Mouse (Mus musculus) CH12.LX (cell line): ENCODE measurements at regions not wholly inside any gene's neighbourhood (a gene's known extent, or its start where the extent isn't known, plus 50 kb on each side); places are given as distances from the start of the nearest gene placed in this dataset.

Experiments used
- DNase-seq: peaks from one replicate; pipeline ENCODE4 v3.0.0-alpha.2; 2013; ENCODE audit errors: extremely low read depth
- H3K27ac ChIP-seq: 2 replicates; pipeline ENCODE4 v1.5.1; 2012; ENCODE audit warnings: low read depth, mild to moderate bottlenecking, control low read depth, moderate library complexity; ENCODE audit not compliant: insufficient read depth
- H3K27me3 ChIP-seq: replicated peaks from 2 replicates; pipeline ENCODE3; 2012; ENCODE audit warnings: inconsistent platforms
- H3K36me3 ChIP-seq, 2 experiments: replicated peaks in 1 of 2; 2 replicates each; pipeline versions ENCODE3 to v1.6.1; 2012; ENCODE audit warnings: inconsistent platforms in 1 of 2, low read length in 1 of 2, mild to moderate bottlenecking in 1 of 2, mixed read lengths in 1 of 2, moderate library complexity in 1 of 2; ENCODE audit not compliant: control insufficient read depth in 1 of 2, insufficient read depth in 1 of 2
- H3K4me1 ChIP-seq, 2 experiments: 2 replicates each; pipeline ENCODE4 v1.6.1; 2012; ENCODE audit warnings: inconsistent platforms in 1 of 2, moderate library complexity in 1 of 2; ENCODE audit not compliant: insufficient read depth in 2 of 2, control insufficient read depth in 1 of 2
- H3K4me2 ChIP-seq: 2 replicates; pipeline ENCODE4 v1.6.1; 2012; ENCODE audit warnings: low read depth, mild to moderate bottlenecking, control low read depth; ENCODE audit not compliant: poor library complexity, insufficient read depth, severe bottlenecking
- H3K4me3 ChIP-seq, 3 experiments: fragments of 150-350 bp in 1 of 3; sonication (generic) in 1 of 3; replicated peaks in 1 of 3; 2 replicates each; pipeline versions ENCODE3 to v1.5.1; 2011 to 2012; ENCODE audit warnings: low read depth in 2 of 3, low read length in 2 of 3, mild to moderate bottlenecking in 2 of 3, moderate library complexity in 2 of 3, control low read depth in 1 of 3, improper control_type of control experiment in 1 of 3, inconsistent platforms in 1 of 3, mixed read lengths in 1 of 3; ENCODE audit not compliant: poor library complexity in 1 of 3
- H3K79me2 ChIP-seq: replicated peaks from 2 replicates; pipeline ENCODE4 v1.6.1; 2012; ENCODE audit warnings: mild to moderate bottlenecking, moderate library complexity; ENCODE audit not compliant: control insufficient read depth, poor library complexity, insufficient read depth, severe bottlenecking; ENCODE audit errors: extremely low read depth
- H3K9ac ChIP-seq: 2 replicates; pipeline ENCODE4 v1.6.1; 2012; ENCODE audit warnings: low read depth, mild to moderate bottlenecking, control low read depth, moderate library complexity; ENCODE audit not compliant: insufficient read depth
- H3K9me3 ChIP-seq: replicated peaks from 2 replicates; pipeline ENCODE3; 2012; ENCODE audit warnings: low read length, inconsistent platforms, mixed read lengths
- BHLHE40 ChIP-seq: IDR thresholded peaks from 2 replicates; pipeline ENCODE4 v1.6.1; 2011; ENCODE audit warnings: mild to moderate bottlenecking, low read depth, low read length, improper control_type of control experiment
- CHD1 ChIP-seq: IDR thresholded peaks from 2 replicates; pipeline ENCODE4 v1.6.1; 2012; ENCODE audit warnings: low read depth, low read length, improper control_type of control experiment, inconsistent platforms
- JUN ChIP-seq: IDR thresholded peaks from 2 replicates; pipeline ENCODE4 v1.6.1; 2011; ENCODE audit warnings: low read depth, mild to moderate bottlenecking, low read length, improper control_type of control experiment, moderate library complexity; ENCODE audit not compliant: insufficient read depth
- KAT2A ChIP-seq: IDR thresholded peaks from 2 replicates; pipeline ENCODE4 v1.6.1; 2012; ENCODE audit warnings: low read length, improper control_type of control experiment, inconsistent platforms; ENCODE audit not compliant: insufficient replicate concordance
- MAZ ChIP-seq: IDR thresholded peaks from 2 replicates; pipeline ENCODE4 v1.6.1; 2012; ENCODE audit warnings: low read depth, mild to moderate bottlenecking, inconsistent platforms, low read length, improper control_type of control experiment, moderate library complexity
- MEF2A ChIP-seq: IDR thresholded peaks from 2 replicates; pipeline ENCODE4 v1.6.1; 2014; ENCODE audit warnings: low read depth, mild to moderate bottlenecking, inconsistent platforms, low read length, improper control_type of control experiment, borderline replicate concordance
- MYC ChIP-seq: IDR thresholded peaks from 2 replicates; pipeline ENCODE4 v1.6.1; 2011; ENCODE audit warnings: low read depth, mild to moderate bottlenecking, improper control_type of control experiment, low read length
- PAX5 ChIP-seq: IDR thresholded peaks from 2 replicates; pipeline ENCODE4 v1.6.1; 2012; ENCODE audit warnings: low read length, inconsistent platforms, mixed read lengths
- RAD21 ChIP-seq: IDR thresholded peaks from 2 replicates; pipeline ENCODE4 v1.6.1; 2011; ENCODE audit warnings: low read depth, mild to moderate bottlenecking, low read length, improper control_type of control experiment, moderate library complexity
- SMC3 ChIP-seq: IDR thresholded peaks from 2 replicates; pipeline ENCODE4 v1.6.1; 2011; ENCODE audit warnings: low read depth, low read length, improper control_type of control experiment
- USF1 ChIP-seq: IDR thresholded peaks from 2 replicates; pipeline ENCODE4 v1.6.1; 2014; ENCODE audit warnings: low read depth, mild to moderate bottlenecking, inconsistent platforms, low read length, improper control_type of control experiment
- USF2 ChIP-seq: conservative IDR thresholded peaks from 2 replicates; pipeline ENCODE4 v1.6.1; 2011; ENCODE audit warnings: low read depth, low read length, improper control_type of control experiment
- ZNF384 ChIP-seq: IDR thresholded peaks from 2 replicates; pipeline ENCODE4 v1.6.1; 2012; ENCODE audit warnings: low read depth, low read length, improper control_type of control experiment, inconsistent platforms
- dilution Hi-C: fragments of 300-500 bp; cut with MboI; formaldehyde crosslinking; loops from 2 replicates; pipeline ENCODE4 v1.14.3; 2020; ENCODE audit warnings: low sequenced_read_pairs; ENCODE audit not compliant: extremely low pct_unique_long_range_greater_than_20kb, extremely low pct_ligation_motif_present
- in situ Hi-C: fragments of 300-500 bp; cut with MboI; formaldehyde crosslinking; loops from 3 replicates; pipeline ENCODE4 v1.14.3; 2019; ENCODE audit warnings: low sequenced_read_pairs, low pct_ligation_motif_present, low pct_unique_long_range_greater_than_20kb, mixed read lengths

DNA sequence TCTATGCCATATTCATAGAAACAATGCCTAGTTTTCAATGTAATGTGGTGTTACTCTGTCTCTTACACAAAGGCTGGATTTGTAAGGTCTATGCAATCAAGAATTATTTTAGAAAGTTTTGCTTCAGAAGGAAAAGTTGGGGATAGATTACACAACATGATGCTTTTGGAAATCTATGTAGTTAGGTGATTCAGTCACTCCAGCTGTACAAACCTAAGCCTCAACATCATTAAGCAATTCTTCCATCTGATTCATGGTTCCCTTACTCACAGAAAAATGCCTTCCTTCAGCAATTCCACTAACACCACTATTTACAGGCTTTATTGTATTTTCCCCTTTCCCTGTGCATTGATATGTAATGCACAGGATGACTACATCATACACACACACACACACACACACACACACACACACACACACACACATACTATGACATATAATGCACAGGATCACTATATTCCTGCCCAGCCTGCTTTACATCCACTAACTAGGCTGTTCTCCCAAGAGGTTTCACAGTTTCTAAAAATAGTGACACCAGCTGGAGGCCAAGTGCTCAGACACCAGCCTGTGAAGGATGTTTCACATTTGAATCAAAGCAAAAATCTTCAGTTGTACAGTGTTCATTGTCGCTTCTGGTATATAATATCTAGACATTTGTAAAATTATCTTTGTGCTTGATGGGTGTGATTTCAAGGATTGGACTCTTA is 305.9 kb downstream of the Klf6 start:
- Histone ChIP-seq H3K79me2 (no peaks in the 10 kb centered on the region), H3K4me2 (no peak overlapping the region), H3K9ac (no peak overlapping the region), H3K4me1 (peaks cover 4 to 11% of the 10 kb centered on the region in 2 experiments; a peak in 3 of 4 replicates), H3K9me3 (no peaks in the 10 kb centered on the region), H3K27ac (no peak overlapping the region), H3K4me3 (no peak overlapping the region), H3K36me3 (no peaks in the 10 kb centered on the region), H3K27me3 (no peaks in the 10 kb centered on the region)
- DNase-seq: peak; percentile 8
- dilution Hi-C loops (no loop called here), in situ Hi-C loops (no loop called here)
- TF ChIP-seq SMC3: no peak
- TF ChIP-seq RAD21: no peak
- TF ChIP-seq MYC: no peak
- TF ChIP-seq PAX5: no peak
- TF ChIP-seq BHLHE40: no peak
- no peak for TF ChIP-seq USF2
- TF ChIP-seq KAT2A: no peak
- no peak for TF ChIP-seq JUN
- TF ChIP-seq MAZ: no peak
- TF ChIP-seq USF1: no peak

DNA sequence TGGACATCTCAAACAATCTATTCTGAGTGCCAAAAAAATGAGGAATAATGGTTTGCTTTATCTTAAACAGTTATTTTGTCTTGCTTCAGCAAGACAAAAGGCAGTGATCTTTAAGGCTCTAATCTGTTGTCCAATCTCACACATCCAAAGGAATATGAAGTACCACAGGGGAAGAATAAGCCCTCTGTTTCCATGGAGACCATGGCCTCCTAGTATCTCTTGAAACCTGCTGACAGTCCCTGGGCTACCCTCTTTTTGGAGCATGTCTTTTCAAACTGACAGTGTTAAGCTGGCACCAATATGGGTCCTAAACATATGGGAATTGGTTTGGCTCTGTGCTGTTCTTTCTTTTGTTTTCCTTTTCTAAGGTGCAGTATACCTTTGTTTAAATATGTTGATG is 311.8 kb downstream of the Klf6 start:
- in situ Hi-C loops (no loop called here), dilution Hi-C loops (no loop called here)
- no peak for DNase-seq
- H3K36me3 ChIP-seq: no peaks in the 10 kb centered on the region
- no peaks in the 10 kb centered on the region for H3K79me2 ChIP-seq
- H3K27ac ChIP-seq: no peak overlapping the region
- H3K4me3 ChIP-seq: no peak overlapping the region
- H3K9ac ChIP-seq: no peak overlapping the region
- no peak overlapping the region for H3K4me2 ChIP-seq
- no peak for TF ChIP-seq ZNF384
- no peak for TF ChIP-seq CHD1
- no peak for TF ChIP-seq JUN
- TF ChIP-seq MEF2A: no peak
- no peaks in the 10 kb centered on the region for H3K9me3 ChIP-seq
- no peaks in the 10 kb centered on the region for H3K27me3 ChIP-seq
- H3K4me1 ChIP-seq: no peaks in the 10 kb centered on the region
